Mouse (Mus musculus): Measurements from ENCODE around the gene Lpar4.

- TF ChIP-seq CTCF (conservative IDR thresholded peaks at IDR 0.05; ENCODE audit: low read length), result no peak
- no peak for TF ChIP-seq POU5F1 (IDR thresholded peaks at IDR 0.05; ENCODE audit: borderline replicate concordance, low read length)
- no peak for TF ChIP-seq NANOG (IDR thresholded peaks at IDR 0.05; ENCODE audit: borderline replicate concordance, low read length)
Measured at GRCm38 (mm10) chrX:106871426-106871825, 49.0 kb upstream of the Lpar4 start.

Measured in E14TG2a.4 (cell line).